Mouse (Mus musculus) left cerebral cortex, adult 9 months (tissue): ENCODE results near the gene Slain1.

Source experiments
- DNase-seq, 2 experiments: peaks; one replicate each; pipeline ENCODE4 v3.0.0; 2022; ENCODE audit warnings: low spot score in 2 of 2

Slain1 gene

GRCm38 (mm10) chr14:103666347-103666954 lies 16.4 kb downstream of the Slain1 start:
- no peak for DNase-seq

GRCm38 (mm10) chr14:103667036-103667435 lies 17.0 kb downstream of the Slain1 start:
- DNase-seq: no peak

GRCm38 (mm10) chr14:103679395-103680217 lies 29.6 kb downstream of the Slain1 start:
- no peak for DNase-seq

- DNase-seq: no peak
These were observed 30.3 kb downstream of the Slain1 start for GRCm38 (mm10) chr14:103680285-103680819.

- DNase-seq: peak in 1 of 2 experiments; percentile 73
These were observed 32.8 kb downstream of the Slain1 start for GRCm38 (mm10) chr14:103682633-103683390.

GRCm38 (mm10) chr14:103686994-103687393 lies 37.0 kb downstream of the Slain1 start:
- no peak for DNase-seq

GRCm38 (mm10) chr14:103694295-103694694 lies 44.3 kb downstream of the Slain1 start:
- peak in 1 of 2 experiments; percentile 70 for DNase-seq

- no peak for DNase-seq
These were observed 45.6 kb downstream of the Slain1 start for GRCm38 (mm10) chr14:103695620-103696019.

GRCm38 (mm10) chr14:103697101-103697500 lies 47.1 kb downstream of the Slain1 start:
- DNase-seq: no peak

GRCm38 (mm10) chr14:103699308-103699707 lies 49.3 kb downstream of the Slain1 start:
- no peak for DNase-seq

- no peak for DNase-seq
These were observed 52.5 kb downstream of the Slain1 start for GRCm38 (mm10) chr14:103702516-103702915.

GRCm38 (mm10) chr14:103704771-103705170 lies 54.7 kb downstream of the Slain1 start:
- DNase-seq: no peak

- no peak for DNase-seq
These were observed 56.3 kb downstream of the Slain1 start for GRCm38 (mm10) chr14:103706347-103706746.

GRCm38 (mm10) chr14:103708601-103709000 lies 58.6 kb downstream of the Slain1 start:
- no peak for DNase-seq

GRCm38 (mm10) chr14:103709261-103709660 lies 59.2 kb downstream of the Slain1 start:
- no peak for DNase-seq

GRCm38 (mm10) chr14:103712986-103713385 lies 63.0 kb downstream of the Slain1 start:
- no peak for DNase-seq

GRCm38 (mm10) chr14:103717516-103717915 lies 67.5 kb downstream of the Slain1 start:
- no peak for DNase-seq

- no peak for DNase-seq
These were observed 68.0 kb downstream of the Slain1 start for GRCm38 (mm10) chr14:103717979-103718378.

- no peak for DNase-seq
These were observed 68.4 kb downstream of the Slain1 start for GRCm38 (mm10) chr14:103718393-103718792.

- peak; percentile 31 to 93 for DNase-seq
These were observed 69.0 kb downstream of the Slain1 start for GRCm38 (mm10) chr14:103718836-103719575.

GRCm38 (mm10) chr14:103720163-103720562 lies 70.1 kb downstream of the Slain1 start:
- DNase-seq: no peak
